Mouse (Mus musculus): Measurements from ENCODE around the gene Vps54.
"Not testable (repeated sequence)": the region's sequence is repeated elsewhere in the genome, so short reads cannot be mapped to it uniquely, and the experiment has no call there.

The Vps54 gene

DNA sequence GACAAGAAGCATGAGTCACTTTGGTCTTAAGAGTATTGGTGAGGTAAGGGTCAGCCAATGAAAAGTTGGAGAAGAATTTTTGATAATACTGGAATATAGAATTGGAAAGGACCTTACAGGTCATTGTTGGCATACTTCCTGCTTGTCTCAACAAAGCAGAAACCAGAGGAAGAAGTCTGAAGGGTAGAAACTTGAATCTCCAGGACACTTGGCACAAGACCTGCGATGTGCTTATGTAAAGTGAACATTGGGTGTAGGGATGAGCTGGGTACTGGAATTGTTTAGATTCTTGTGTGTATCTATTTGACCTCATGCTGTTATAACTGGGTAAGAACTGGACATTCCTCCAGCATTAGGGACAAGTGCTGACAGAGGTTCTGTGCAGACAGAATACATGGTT, 2.3 kb downstream of the Vps54 start:
- no peak for DNase-seq (ENCODE audit: low read depth)

- no peak for DNase-seq (ENCODE audit: low read depth)
These were observed 8.3 kb downstream of the Vps54 start for GRCm38 (mm10) chr11:21247203-21247865.

DNA sequence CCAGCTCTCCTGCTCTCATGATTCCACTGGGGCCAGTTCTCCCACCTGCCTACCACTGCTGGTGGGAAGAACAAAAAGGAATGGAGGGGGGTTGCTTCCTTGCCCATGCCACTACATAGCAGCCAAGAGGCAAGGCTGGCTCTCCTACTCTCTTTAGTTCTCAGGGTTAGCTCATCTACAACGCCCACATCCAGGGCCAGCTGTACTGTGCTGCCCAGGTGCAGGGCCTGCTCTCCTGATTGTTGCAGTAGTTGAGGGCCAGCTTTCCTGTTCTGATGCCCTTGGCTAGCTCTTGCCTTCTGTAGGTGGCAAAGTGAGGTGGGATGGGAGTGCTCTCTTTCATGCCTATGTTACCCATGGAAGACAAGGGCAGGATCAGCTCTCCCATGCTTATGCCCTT, 8.9 kb downstream of the Vps54 start:
- no peak for DNase-seq (ENCODE audit: low read depth)

- DNase-seq (ENCODE audit: low read depth), result no peak
These were observed 11.3 kb downstream of the Vps54 start for GRCm38 (mm10) chr11:21250366-21250765.

GRCm38 (mm10) chr11:21258611-21259010, 19.5 kb downstream of the Vps54 start:
- not testable (repeated sequence) for DNase-seq (ENCODE audit: low read depth)

DNA sequence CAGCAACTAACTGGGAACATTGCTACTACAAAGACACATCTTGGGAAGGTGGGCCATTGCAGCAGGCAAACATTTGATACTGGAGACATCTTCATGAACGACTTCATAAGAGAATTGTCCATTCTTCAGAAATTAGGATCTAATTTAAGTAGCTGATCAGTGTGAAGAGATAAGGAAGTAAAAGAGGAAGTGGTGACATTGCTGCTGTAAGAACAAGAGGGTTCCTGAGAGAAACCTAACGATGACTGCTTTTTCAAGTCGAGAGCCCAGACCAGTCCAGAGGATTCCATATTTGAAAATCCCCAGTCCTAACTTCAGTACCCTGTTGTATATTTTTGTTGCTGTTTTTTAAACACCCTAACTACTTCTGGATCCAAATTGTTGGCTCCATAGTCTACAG, 26.3 kb downstream of the Vps54 start:
- no peak for DNase-seq (ENCODE audit: low read depth)

DNA sequence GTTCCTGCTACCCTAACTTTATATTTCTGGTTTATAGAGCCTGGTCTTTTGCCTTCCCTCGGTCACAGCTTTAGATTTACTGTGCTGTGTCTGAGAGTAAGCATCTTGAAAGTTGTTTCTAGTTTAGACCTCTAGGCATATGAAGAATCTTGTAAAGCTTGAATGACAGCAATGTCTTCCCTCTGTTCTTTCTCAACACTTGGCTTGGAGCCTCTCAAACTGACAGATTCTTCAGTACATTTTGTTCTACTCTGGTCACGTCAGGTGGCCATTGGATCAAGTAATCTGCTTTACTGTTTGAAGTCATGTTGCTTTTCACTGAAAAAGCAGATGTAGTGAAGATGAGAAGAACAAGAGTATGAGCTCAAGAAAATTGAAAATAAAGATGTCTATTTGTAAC, 37.1 kb downstream of the Vps54 start:
- no peak for DNase-seq (ENCODE audit: low read depth)

GRCm38 (mm10) chr11:21286391-21286790, 47.3 kb downstream of the Vps54 start:
- peak; percentile 9 for DNase-seq (ENCODE audit: low read depth)

GRCm38 (mm10) chr11:21288153-21288552, 49.1 kb downstream of the Vps54 start:
- DNase-seq (ENCODE audit: low read depth), result not testable (repeated sequence)

- no peak for DNase-seq (ENCODE audit: low read depth)
These were observed 56.4 kb downstream of the Vps54 start for GRCm38 (mm10) chr11:21295486-21295885.

DNA sequence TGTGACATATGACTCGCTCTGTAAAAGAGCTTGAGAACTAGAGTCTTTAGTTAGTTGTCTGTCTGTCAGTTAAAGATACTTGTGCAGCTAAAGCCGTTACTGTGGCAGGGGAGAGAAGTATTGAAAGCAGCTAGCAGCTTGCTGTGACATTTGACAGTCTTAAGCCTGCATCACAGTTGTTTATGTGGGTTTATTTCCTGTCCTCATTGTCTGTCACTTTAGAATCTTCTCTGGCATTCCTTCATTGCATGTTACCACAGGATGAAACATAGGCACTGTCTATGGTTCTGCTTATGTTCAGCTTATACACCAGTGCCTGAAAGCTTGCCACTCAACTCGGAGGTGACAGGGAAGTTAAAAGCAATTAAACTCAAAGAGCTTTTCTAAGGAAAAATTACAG, 64.5 kb downstream of the Vps54 start:
- DNase-seq (ENCODE audit: low read depth), result no peak

DNA sequence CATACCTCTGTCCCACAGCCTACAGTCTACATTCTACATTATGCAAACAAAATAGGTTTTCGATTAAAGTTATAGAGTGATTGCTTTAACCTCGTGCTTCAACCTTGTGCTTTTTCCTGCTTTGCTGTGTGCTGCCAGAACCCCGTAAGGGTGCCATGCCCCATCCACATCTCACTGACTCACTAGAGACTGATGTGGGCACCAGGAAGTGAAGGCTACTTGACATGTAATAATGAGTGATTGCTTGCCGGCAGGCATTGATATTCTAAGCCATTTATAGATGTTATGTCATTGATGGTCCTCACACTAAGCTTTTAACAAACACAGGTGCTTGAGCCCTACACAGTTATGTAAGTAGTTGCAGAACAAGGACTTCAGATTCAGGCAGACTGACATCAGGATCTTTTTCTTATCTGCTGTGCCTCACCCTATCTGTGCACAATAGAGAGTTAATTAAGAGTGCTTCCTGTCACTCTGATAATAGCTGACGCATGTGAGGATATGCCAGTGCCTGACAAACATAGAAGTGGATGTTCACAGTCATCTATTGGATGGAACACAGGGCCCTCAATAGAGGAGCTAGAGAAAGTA, 68.1 kb downstream of the Vps54 start:
- no peak for DNase-seq (ENCODE audit: low read depth)

- DNase-seq (ENCODE audit: low read depth), result peak; percentile 13
These were observed 69.0 kb downstream of the Vps54 start for GRCm38 (mm10) chr11:21308119-21308518.

DNA sequence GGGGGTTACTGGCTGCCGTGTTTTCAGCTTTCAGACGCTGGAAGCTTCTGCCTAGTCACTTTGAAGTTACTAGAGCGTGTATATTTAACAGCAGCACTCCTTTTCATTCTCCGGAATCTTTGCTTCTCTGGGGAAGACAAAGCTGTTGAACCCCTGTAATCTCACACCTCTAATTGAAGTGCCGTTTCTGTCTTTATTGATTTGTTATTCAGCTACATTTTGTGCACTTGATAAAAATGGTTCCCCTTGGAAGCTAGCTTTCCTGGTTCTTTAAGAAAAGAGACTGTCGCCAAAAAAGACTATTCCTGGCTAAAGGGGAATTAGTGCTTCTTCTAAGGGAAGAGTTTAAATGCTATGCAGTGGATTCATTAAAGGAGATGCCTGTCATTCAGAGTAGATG, 70.4 kb downstream of the Vps54 start:
- DNase-seq (ENCODE audit: low read depth), result no peak

DNA sequence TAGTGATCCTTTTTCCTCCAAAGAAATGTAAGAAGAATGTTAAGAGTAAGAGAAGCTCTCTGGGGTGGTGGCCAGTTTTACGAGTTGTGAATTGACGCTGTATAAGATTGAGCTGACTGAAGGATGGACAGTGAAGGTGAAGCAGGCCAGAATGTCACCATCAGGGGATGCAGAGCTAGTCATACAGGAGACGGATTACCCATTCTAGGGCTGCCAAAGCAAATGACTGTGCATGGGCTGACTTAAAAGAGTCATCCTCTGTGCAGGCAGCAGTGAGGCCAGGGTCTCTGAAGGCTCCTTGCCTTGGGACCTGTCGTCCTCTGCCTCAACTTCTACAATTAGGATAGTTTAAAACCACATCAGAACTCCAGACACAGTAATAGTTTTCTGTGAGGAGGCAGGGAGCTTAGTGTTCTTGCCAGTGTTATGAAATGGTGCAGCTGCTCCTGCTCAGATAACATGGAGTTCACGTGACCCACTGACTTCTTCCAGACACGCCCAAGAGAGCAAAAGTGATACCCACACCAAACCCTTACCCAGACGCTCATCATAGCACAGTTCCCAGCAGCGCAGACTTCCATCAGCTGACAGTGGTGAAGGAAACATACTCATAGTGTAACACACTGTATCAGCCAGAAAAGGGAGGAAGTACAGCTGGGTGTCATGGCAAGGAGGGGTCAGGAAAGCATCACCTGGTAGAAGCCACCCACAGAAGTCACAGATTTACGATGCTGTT, 75.0 kb downstream of the Vps54 start:
- peak; percentile 39 for DNase-seq (ENCODE audit: low read depth)

DNA sequence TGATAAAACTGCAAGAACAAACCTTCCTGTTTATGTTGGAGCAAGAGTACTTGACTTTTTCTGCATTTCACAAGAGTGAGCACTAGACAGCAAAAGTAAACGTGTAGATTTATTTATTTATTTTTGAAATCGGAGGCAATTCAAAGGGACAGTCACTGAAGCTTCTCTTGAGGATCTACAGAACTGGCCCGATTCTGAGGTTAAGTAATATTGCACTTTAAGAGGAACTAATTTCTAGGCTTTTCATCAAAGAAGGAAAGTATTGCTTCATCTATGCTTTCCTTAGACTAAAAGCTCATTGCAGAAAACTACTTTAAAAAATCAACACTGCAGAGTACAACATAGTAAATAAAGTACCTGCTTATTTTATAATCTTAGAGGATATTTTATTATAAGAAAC, 82.5 kb downstream of the Vps54 start:
- DNase-seq (ENCODE audit: low read depth), result no peak

DNA sequence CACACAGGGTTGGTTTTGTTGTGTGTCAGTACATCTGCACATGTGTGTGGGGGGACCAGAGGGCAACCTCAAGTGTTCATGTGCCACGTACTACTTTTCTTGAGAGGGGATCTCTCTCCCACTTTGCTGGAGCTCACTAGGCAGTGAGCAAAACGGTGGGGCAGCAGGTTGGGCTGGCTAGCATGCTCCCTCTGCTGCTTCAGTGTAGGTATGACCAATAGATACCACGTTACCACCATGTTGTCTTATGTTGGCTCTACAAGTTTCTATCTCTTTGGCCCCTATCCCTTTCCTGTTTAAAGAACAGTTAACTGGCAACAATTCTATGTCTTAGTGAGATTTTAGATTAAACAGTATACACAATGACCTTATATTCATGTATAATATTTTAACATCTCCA, 83.3 kb downstream of the Vps54 start:
- no peak for DNase-seq (ENCODE audit: low read depth)

- DNase-seq (ENCODE audit: low read depth), result no peak
These were observed 86.7 kb downstream of the Vps54 start for GRCm38 (mm10) chr11:21325781-21326180.

DNA sequence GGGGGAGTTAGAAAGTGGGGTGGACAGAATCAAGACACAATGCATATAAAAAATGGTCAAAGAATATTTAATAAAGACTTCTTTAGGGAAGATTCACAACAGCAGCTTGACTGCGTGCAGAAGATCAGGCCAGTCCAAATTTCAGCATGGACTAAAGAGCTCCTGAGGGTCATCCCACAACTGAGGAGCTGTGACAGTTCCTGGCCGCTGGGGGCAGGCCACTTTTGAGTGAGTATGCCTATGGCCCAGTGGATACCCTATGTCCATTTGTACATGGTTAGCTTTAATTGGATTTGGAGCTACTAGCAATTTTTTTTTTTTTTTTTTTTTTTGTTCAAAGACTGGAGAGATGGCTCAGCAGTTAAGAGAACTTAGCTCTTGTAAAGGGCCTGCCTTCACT, 87.7 kb downstream of the Vps54 start:
- no peak for DNase-seq (ENCODE audit: low read depth)

- no peak for DNase-seq (ENCODE audit: low read depth)
These were observed 88.4 kb downstream of the Vps54 start for GRCm38 (mm10) chr11:21327486-21327885.

DNA sequence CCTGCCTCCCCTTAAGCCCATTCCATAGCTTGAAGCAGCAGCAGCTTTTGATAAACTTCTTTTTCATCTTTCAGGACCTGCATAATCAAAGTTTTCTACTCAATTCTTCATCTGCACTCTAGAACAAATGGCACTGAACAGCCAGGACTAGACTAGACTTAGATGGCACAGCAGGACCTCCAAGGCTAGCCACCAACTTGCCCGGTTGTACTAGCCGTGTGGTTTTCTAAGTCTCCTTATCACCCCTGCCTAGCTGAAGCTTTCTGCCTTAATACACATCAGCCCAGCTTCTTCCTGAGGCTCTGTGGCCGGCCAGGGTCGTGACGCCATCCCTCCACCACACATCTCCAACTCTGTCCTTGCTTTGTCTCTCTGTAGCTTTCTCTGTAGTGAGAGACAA, 89.1 kb downstream of the Vps54 start:
- DNase-seq (ENCODE audit: low read depth), result no peak

DNA sequence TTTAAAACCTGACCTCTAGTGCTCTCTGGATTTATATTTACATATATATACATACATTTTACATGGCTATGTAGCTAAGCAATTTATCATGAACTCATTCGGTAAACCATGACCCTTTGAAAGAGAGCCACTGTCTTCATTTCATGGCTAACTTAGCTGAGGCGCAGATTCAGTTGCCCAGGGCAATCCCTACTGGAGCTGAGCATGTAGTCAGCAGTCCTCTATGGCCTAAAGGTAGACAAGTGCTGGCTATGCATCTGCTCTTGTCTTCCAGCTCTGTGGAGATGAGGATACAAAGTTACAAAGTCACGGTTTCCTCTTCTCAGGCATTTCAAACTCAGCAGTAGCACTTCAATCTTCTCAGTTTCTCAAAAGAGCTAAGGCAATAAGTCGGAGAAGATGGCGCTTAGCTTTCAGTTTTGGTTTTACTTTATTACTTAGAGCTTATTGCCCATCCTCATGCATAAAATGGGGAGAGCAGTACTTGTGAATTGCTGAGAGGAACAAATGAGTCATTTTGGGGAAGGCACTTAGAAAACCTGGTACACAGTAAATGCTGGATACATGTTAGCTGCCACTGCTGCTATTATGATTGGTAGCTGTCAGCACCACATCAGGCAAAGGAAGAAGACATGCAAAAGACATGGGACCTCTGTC, 93.7 kb downstream of the Vps54 start:
- DNase-seq (ENCODE audit: low read depth), result no peak

DNA sequence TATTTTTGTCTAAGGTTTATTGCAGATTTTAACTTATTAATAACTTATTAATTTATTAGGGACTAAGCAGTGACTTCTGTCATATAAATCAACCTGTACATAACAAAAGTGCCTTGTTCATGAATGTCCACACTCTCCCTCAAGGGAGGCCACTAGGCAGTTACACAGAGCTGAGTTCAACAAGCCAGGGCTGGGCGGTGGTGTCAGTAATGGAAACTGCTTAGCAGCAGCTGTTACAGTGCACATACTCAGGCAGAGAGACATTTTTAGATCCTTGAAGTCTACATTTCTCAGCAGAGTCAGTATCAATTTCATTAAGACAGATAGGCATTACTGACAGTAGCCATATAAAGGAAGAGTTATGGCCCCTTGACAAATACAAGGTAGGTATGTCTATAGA, 98.8 kb downstream of the Vps54 start:
- no peak for DNase-seq (ENCODE audit: low read depth)

All from c-Kit-positive CD71-positive TER-119-negative erythroid progenitor cells, embryonic 14.5 days (primary cell).